Mouse (Mus musculus) ZHBTc4 (cell line): ENCODE data around the gene Wdr91.

Experiments used
- DNase-seq: peaks from one replicate; pipeline ENCODE4 v3.0.0-alpha.2; 2011; ENCODE audit warnings: low read depth, low spot score

Wdr91 gene

GRCm38 (mm10) chr6:34910371-34911219, at the start of gene Wdr91:
Gene Wdr91, minus strand, starts transcription at chr6:34910876.
- peak; percentile 95 for DNase-seq

- no peak for DNase-seq
Observed at GRCm38 (mm10) chr6:34959131-34959530, 48.5 kb upstream of the Wdr91 start.

GRCm38 (mm10) chr6:34955862-34956241, 45.2 kb upstream of the Wdr91 start:
- DNase-seq, result peak; percentile 29

DNA sequence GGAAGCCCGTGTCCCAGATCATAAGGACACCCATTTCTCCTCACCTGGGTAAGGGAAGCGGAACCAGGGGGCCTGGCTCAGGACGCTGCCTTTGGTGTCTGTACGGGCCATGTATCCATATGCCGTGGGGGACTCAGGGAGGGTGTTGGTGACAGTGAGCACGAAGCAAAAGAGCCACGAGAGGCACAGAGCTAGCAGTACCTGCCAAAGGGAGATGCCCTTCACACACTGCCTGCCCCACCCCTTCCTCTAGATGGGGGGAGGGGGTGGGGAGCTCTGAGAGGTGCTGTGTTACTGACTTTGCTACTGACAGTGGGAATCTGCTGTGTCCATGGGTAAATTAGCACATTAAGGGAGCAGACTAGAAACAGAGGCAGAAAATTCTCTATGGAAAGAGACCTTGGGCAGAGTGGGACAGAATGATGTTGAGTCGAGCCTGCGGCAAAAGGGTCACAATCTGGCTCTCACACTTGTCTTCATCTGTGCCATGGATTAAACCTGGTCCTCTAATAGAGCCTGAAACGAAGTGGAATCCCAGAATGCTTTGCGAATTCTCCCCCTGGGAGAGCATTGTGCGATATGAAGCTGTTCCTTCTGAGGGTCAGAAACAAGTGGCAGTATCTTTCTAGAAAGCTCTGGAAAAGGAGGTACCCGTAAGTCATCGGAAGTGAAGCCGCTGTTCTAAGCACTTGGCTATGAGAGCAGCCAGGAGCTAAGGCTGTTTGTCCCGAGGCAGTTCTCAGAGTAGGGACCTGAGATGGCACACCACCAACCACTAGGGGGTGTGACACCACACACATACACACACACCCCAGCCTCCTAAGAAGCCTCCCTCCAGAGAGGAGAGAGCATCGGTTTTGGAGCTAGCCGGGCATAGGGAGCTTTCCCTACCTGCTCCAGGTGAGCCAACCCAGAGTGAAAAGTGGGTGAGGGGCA, 44.5 kb upstream of the Wdr91 start:
- DNase-seq, result peak; percentile 82

DNA sequence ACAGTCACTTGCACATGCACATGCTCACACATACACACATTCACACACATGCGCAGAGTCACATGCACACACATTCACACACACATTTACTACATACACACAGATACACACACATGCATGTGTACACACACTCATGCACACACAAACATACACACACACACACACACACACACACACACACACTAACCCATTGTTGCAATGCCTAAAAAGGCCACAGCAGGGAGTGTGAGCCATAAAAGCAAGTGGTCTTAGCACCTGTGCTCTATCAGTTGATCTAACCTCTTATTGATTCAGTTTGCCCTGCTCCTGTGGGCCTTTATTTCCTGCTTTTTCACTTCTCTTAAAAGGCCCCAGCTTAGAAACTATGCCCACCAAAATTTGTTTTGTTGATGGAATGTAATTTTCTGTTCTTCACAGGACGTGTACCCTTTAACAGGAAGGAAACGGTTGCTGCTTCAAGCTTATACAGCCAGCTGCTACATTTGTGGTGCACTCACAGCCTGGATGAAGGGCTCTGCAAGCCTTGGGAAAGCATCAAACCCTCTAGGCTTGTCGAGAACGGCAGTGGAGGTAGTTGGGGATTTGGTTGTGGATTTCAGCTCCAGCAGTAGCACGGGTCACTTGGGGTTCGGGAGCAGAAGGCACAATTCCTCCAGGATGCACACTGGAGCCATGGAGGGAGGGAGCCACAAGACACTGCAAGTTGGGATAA, 41.4 kb upstream of the Wdr91 start:
- DNase-seq, result no peak

- no peak for DNase-seq
Observed at GRCm38 (mm10) chr6:34951518-34951917, 40.8 kb upstream of the Wdr91 start.

GRCm38 (mm10) chr6:34948461-34948860, 37.8 kb upstream of the Wdr91 start:
- peak; percentile 59 for DNase-seq

DNA sequence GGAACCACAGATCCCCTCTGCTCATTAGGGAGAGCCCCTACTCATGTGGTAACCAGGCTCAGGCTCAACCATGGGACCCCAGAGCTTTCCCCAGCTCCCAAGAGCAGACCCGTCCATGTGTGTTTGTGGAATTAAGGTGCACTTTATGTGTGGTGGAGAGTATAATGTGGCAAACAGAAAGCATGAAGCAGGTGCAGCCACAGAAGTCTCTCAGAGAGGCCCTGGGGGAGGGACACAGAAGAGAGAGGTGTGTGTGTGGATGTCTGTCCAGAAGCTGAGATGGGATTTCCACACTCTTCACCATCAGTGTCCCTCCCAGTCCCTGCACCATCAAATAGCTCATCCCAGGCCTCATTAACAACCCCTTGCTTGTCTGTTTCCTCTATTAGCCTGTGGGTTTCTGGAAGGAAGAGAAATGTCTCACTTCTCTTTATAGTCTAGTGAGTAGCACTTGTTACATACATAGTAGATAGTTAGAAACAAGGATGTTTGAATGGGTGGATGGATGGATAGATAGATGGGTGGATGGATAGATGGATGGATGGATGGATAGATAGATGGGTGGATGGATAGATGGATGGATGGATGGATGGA, 35.9 kb upstream of the Wdr91 start:
- no peak for DNase-seq

DNA sequence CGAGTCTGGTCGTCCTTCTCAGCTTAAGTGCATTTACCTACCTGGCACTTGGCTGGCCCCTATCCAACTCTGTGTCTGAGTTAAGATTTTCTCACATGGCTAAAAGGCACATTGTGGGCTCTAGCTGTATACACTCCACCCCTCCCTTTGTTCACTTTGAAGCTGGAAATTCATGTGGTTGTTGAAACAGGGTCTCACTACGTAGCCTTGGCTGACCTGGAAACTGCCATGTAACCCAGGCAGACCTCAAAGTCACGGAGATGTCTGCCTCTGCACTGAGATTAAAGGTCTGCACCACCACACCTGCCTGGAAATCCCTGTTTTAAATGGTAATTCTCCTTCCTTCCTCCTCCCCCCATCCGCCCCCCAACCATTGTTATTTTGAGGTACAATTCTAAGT, 32.8 kb upstream of the Wdr91 start:
- no peak for DNase-seq

DNA sequence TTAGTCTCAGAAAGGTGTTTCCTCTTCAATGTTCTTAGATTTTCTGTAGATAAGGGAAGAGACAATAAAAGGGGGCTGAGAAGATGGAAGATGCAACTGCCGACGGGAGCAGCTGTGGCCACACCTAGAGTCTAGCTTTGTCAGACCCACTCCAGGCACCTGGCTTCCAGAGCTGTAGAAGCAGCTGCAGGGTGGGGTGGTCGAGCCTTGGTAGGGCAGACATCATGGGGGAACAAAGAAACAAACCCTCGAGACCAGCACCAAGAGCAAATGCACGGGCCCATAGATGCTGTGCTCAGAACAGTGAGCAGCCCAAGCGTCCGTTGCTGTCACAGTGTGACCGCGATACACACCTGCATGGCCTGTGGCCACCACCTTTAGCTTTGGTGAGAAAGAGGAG, 31.8 kb upstream of the Wdr91 start:
- DNase-seq, result peak; percentile 26

DNA sequence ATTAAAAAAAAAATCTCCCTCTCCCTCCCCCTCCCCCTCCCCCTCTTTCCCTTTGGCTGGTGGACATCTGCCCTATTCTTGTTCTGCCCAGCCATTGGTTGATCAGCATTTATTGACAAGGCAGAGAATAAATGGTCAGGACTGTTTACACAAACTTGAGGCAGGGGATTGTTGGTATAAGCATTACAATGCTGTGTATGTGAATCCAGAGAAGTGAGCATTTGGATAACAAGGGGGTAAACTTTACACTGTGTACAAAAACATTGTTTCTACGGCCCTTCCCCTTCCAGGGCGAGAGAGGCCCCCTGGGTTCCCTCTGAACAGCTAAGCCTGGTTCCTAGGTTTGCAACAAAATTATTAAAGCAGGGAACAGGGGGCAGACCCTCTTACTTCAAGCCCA, 30.8 kb upstream of the Wdr91 start:
- DNase-seq, result peak; percentile 51

DNA sequence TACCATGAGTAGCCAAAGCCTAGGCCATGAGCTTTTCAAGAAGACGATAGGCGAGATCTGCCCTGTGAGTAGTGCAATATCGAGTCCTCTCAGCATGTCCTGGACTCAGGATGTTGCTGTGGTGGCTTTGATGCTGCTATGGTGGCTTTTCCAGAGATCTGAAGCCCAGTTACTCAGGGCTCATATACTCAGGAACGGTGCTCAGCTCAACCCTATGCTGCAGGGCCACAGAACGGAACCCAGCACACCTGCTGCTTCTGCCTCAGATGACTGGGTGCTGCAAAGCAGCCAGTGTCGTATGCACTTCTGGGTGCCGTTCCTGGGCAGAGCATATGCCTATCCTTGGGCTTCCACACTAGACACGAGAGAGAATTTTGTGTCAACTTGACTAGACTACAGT, 28.8 kb upstream of the Wdr91 start:
- DNase-seq, result no peak

GRCm38 (mm10) chr6:34938929-34939325, 28.3 kb upstream of the Wdr91 start:
- DNase-seq, result no peak

DNA sequence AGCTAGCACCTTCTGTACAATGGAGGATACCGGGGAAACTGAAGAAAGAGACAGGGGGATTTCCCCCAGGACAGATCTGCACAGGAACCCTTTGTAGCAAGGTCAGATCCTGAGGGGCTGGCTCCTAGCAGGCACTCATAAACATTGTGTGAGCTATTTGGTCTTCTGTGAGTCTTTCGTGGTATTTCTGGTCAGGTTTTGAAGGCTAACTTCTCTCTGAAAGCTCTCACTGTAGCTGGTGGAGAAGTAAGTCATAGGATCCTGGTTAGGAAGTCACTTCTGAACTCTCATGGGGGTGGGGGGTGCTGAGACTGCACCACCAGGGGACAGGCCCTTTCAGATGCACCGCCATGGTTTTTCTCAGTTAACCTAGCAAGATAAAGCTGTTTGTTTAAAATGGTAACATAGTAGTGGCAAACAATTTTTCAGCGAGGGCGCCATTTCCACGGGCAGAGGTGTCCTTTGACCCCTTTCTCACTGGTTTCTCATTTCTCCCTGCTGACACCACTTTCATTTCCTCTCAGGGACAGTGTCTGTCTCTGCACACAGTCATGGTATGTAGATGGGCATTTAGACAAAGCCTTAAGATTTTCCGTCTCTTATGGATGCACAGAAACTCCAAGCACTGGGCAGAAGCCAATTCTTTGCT, 27.7 kb upstream of the Wdr91 start:
- DNase-seq, result no peak

DNA sequence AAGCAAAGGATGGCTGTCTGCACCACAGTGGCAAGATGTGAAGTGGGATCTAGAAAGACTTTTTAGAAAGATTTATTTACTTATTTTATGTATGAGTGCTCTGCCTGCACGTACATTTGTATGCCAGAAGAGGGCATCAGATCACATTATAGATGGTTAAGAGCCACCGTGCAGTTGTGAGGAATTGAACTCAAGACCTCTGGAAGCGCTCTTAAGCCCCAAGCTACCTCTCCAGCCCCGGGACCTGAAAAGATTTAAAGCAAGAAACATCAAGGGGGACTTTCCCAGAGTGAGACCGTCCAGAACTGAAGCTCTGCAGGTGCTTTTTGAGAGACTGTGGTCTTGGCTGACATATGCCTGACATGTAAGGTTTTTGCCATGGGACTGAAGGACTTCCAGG, 26.1 kb upstream of the Wdr91 start:
- DNase-seq, result no peak

DNA sequence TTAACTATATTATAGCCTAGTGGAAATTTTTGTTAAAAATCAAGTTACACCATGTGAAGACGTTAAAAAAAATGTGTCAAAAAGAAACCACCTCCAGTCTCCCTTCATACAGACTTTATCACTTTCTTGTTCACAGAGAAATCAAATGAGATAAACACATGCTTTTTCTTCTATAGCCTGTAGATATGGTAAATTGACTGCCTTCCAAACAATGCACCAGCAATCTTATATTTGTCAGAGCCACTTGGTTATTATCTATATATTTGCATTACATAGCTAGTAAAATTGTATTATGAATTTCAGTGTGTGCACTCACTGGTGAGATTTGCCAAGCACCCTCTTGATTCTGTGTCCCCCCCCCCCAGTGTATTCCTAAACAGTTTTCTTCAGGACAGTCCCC, 22.0 kb upstream of the Wdr91 start:
- no peak for DNase-seq

DNA sequence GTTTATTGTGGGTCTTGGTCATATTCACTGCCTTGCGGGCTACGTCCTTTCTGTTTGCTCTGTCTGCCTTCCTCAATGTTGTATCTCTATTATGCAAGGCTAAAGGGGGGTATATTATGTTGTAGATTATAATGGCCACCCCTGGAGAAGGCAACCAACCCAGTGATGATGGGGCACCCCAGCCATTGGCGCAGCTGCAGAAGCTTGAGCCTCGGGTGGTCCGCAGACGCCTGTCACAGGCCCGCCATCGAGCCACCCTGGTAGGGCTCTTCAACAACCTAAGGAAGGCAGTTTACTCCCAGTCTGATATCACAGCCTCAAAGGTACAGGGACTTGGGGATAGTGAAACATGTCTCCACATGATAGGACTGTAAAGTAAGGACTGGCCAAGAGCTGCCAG, 16.9 kb upstream of the Wdr91 start:
- DNase-seq, result no peak

DNA sequence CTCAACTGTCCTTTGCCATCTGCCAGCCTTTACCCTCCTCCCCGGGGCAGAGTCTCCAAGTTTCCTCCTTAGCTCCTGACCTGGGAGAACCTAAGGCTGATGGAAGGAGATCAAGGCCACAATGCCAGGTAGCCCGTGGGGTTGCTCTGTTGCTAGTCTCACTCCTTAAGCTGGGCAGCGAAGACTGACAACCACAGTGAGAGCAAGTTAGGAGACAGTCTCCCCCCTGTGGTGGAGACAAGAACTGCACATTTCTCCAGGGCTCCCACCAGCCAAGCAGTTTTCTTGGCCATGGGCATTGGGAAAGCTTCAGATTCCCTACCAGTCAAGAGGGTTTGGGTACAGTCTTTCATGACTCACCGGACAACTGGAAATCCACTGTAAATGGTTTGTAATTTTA, 16.5 kb upstream of the Wdr91 start:
- DNase-seq, result peak; percentile 81

DNA sequence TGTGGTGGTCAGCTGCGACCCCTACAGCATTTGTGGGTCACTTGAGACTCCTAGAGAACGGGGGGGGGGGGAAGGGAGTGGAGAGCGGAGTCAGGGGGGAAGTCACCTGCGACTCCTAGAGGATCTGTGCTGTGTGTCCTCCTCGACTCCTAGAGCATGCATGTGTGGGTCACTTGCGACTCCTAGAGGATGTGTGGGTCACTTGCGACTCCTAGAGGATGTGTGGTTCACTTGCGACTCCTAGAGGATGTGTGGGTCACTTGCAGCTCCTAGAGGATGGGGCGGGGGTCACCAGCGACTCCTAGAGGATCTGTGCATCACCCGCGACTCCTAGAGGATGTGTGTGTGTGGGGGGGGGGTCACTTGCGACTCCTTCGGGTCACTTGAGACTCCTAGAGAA, 11.3 kb upstream of the Wdr91 start:
- DNase-seq, result peak; percentile 92

DNA sequence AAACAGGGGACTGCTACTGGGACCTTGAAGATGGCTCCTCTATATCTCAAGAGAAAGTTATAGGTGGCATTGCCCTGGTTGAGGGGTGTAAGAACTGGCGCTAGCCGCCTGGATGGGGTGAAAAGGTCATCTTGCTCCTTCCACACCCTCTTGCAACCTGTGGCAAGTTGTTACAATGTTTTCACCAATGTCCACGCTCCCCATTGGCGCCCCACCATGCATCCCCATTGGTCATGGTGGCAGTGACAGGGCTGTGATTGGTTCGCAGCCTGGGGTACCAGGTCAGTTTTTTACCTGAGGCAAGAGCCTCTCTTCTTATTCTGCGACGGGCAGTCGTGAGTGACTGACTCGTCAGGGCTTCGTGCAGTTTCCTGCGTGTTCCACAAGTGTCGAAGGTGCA, 10.0 kb upstream of the Wdr91 start:
- DNase-seq, result no peak

- peak; percentile 68 for DNase-seq
Observed at GRCm38 (mm10) chr6:34919956-34920355, 9.3 kb upstream of the Wdr91 start, which contains the start of gene Stra8. Gene Stra8, plus strand, starts transcription at chr6:34920163.
